Mouse (Mus musculus): ENCODE measurements at regions not wholly inside any gene's neighbourhood (a gene's known extent, or its start where the extent isn't known, plus 50 kb on each side); places are given as distances from the start of the nearest gene placed in this dataset.

- TF ChIP-seq MYOD1 (IDR thresholded peaks at IDR 0.05; ENCODE audit: control insufficient read depth in 1 of 3, insufficient read length in 2 of 3, low read depth in 2 of 3) (peak; percentile 34 to 76 (median 67)), POLR2A (IDR thresholded peaks at IDR 0.05; ENCODE audit: insufficient read length, low read depth) (no peak), REST (IDR thresholded peaks at IDR 0.05; ENCODE audit: insufficient read depth, insufficient read length) (no peak), USF1 (IDR thresholded peaks at IDR 0.05; ENCODE audit: low read depth) (peak; percentile 71), E2F4 (IDR thresholded peaks at IDR 0.05; ENCODE audit: insufficient read depth) (no peak)
Measured at GRCm38 (mm10) chr9:67137141-67137540, 87.9 kb upstream of the Tpm1 start.
